Mouse (Mus musculus) neural tube, embryonic 12.5 days (tissue): ENCODE data around the gene Slc16a2. TPM values are rescaled to one million over a fixed set of nuclear protein-coding genes. Genes with fewer than 3 reads are reported as not detected.
"Not testable (repeated sequence)": the region's sequence is repeated elsewhere in the genome, so short reads cannot be mapped to it uniquely, and the experiment has no call there.

Experiments used
- ATAC-seq: fragments of 200-750 bp; cut with Nextera tagmentation; 2 replicates; pipeline ENCODE4 v1.8.0; 2017; ENCODE audit warnings: low read depth, mild to moderate bottlenecking, moderate TSS enrichment, moderate library complexity; ENCODE audit not compliant: low FRiP score
- H3K27ac ChIP-seq: fragments of 300-500 bp; sonication (generic); 2 replicates; pipeline ENCODE4 v1.5.1; 2016
- H3K27me3 ChIP-seq: fragments of 300-500 bp; sonication (generic); replicated peaks from 2 replicates; pipeline ENCODE4 v1.6.1; 2016; ENCODE audit warnings: mild to moderate bottlenecking
- H3K36me3 ChIP-seq: fragments of 300-500 bp; sonication (generic); 2 replicates; pipeline ENCODE4 v1.6.1; 2016; ENCODE audit warnings: mild to moderate bottlenecking
- H3K4me1 ChIP-seq: fragments of 300-500 bp; sonication (generic); 2 replicates; pipeline ENCODE4 v1.6.1; 2016
- H3K4me2 ChIP-seq: fragments of 300-500 bp; sonication (generic); replicated peaks from 2 replicates; pipeline ENCODE4 v1.6.1; 2016; ENCODE audit warnings: mild to moderate bottlenecking
- H3K4me3 ChIP-seq: fragments of 300-500 bp; sonication (generic); 2 replicates; pipeline ENCODE4 v1.5.1; 2016
- H3K9ac ChIP-seq: fragments of 300-500 bp; sonication (generic); 2 replicates; pipeline ENCODE4 v1.6.1; 2016; ENCODE audit warnings: mild to moderate bottlenecking
- H3K9me3 ChIP-seq: fragments of 300-500 bp; sonication (generic); 2 replicates; pipeline ENCODE4 v1.6.1; 2016; ENCODE audit warnings: mild to moderate bottlenecking
- WGBS: fragments of 180-500 bp; shearing (Covaris S2); methylation state at CpG from one replicate; pipeline ENCODE4 v1.1.7; 2016; 5-methylcytosine and 5-hydroxymethylcytosine counted together
- polyA plus RNA-seq: library from polyadenylated mRNA; unstranded; fragments of >200 nt; fragmentation: Nextera tagmentation; extraction: Ambion mirVana; gene quantifications from 2 replicates; pipeline ENCODE4 v1.2.1, GENCODE M21; 2016

The Slc16a2 gene
- polyA plus RNA-seq, 1 experiment from 2014 or later, result 14.4 TPM

- Histone ChIP-seq H3K4me2 (no peak overlapping the region), H3K27me3 (peaks cover 44% of the 10 kb centered on the region), H3K9me3 (no peaks in the 10 kb centered on the region), H3K36me3 (no peaks in the 10 kb centered on the region), H3K27ac (no peak overlapping the region), H3K9ac (no peak overlapping the region), H3K4me1 (no peaks in the 10 kb centered on the region), H3K4me3 (no peak overlapping the region)
- ATAC-seq, result no peak
- 74% methylated on average over 5 of the region's 5 CpGs for WGBS
Measured at GRCm38 (mm10) chrX:103692916-103693315, 128.9 kb downstream of the Slc16a2 start.

GRCm38 (mm10) chrX:103688551-103688950 is 133.2 kb downstream of the Slc16a2 start:
- H3K4me1 ChIP-seq, result no peaks in the 10 kb centered on the region
- no peak overlapping the region for H3K4me2 ChIP-seq
- no peaks in the 10 kb centered on the region for H3K36me3 ChIP-seq
- no peak overlapping the region for H3K4me3 ChIP-seq
- H3K27me3 ChIP-seq, result peaks cover 20% of the 10 kb centered on the region
- H3K9me3 ChIP-seq, result no peaks in the 10 kb centered on the region
- no peak overlapping the region for H3K9ac ChIP-seq
- no peak overlapping the region for H3K27ac ChIP-seq
- ATAC-seq, result no peak
- WGBS, result 92% methylated on average over 2 of the region's 2 CpGs

GRCm38 (mm10) chrX:103674674-103675073 is 147.1 kb downstream of the Slc16a2 start:
- Histone ChIP-seq H3K9me3 (no peaks in the 10 kb centered on the region), H3K27me3 (no peaks in the 10 kb centered on the region; the same call in 1 of the 2 replicates), H3K27ac (no peak overlapping the region), H3K36me3 (no peaks in the 10 kb centered on the region), H3K4me1 (no peaks in the 10 kb centered on the region), H3K4me2 (no peak overlapping the region), H3K9ac (no peak overlapping the region), H3K4me3 (no peak overlapping the region)
- WGBS, result 26% methylated on average over 2 of the region's 2 CpGs
- no peak for ATAC-seq

- no peak overlapping the region for H3K4me3 ChIP-seq
- 82% methylated on average over 3 of the region's 3 CpGs for WGBS
- H3K9ac ChIP-seq, result no peak overlapping the region
- no peaks in the 10 kb centered on the region for H3K4me1 ChIP-seq
- H3K27me3 ChIP-seq, result no peaks in the 10 kb centered on the region; the same call in 1 of the 2 replicates
- ATAC-seq, result no peak
- no peak overlapping the region for H3K4me2 ChIP-seq
- H3K27ac ChIP-seq, result no peak overlapping the region
- no peaks in the 10 kb centered on the region for H3K36me3 ChIP-seq
- no peaks in the 10 kb centered on the region for H3K9me3 ChIP-seq
Measured at GRCm38 (mm10) chrX:103673761-103674160, 148.0 kb downstream of the Slc16a2 start.

- ATAC-seq, result no peak
- Histone ChIP-seq H3K27me3 (no peaks in the 10 kb centered on the region), H3K36me3 (no peaks in the 10 kb centered on the region), H3K4me1 (no peaks in the 10 kb centered on the region), H3K4me2 (no peak overlapping the region), H3K9me3 (no peaks in the 10 kb centered on the region), H3K9ac (no peak overlapping the region), H3K4me3 (no peak overlapping the region), H3K27ac (no peak overlapping the region)
Measured at GRCm38 (mm10) chrX:103670245-103670644, 151.5 kb downstream of the Slc16a2 start.

GRCm38 (mm10) chrX:103664445-103664844 is 157.3 kb downstream of the Slc16a2 start:
- H3K4me1 ChIP-seq, H3K4me3 ChIP-seq, H3K9ac ChIP-seq, H3K9me3 ChIP-seq, H3K4me2 ChIP-seq, H3K27ac ChIP-seq, H3K36me3 ChIP-seq, H3K27me3 ChIP-seq, ATAC-seq: not testable (repeated sequence)
- 90% methylated on average over 10 of the region's 10 CpGs for WGBS

GRCm38 (mm10) chrX:103658985-103659384 is 162.8 kb downstream of the Slc16a2 start:
- H3K4me1 ChIP-seq, result no peaks in the 10 kb centered on the region
- peaks cover 8% of the 10 kb centered on the region; the same call in 1 of the 2 replicates for H3K27me3 ChIP-seq
- H3K9me3 ChIP-seq, result no peaks in the 10 kb centered on the region
- no peak for ATAC-seq
- no peak overlapping the region for H3K9ac ChIP-seq
- no peak overlapping the region for H3K27ac ChIP-seq
- no peak overlapping the region for H3K4me2 ChIP-seq
- no peaks in the 10 kb centered on the region for H3K36me3 ChIP-seq
- WGBS, result 68% methylated on average over 3 of the region's 4 CpGs
- H3K4me3 ChIP-seq, result no peak overlapping the region

GRCm38 (mm10) chrX:103653021-103653420 is 168.8 kb downstream of the Slc16a2 start:
- ATAC-seq, result no peak
- H3K4me1 ChIP-seq, result no peaks in the 10 kb centered on the region
- WGBS, result 33% methylated on average over 2 of the region's 2 CpGs
- no peak overlapping the region for H3K4me2 ChIP-seq
- H3K4me3 ChIP-seq, result no peak overlapping the region
- no peaks in the 10 kb centered on the region for H3K36me3 ChIP-seq
- no peaks in the 10 kb centered on the region for H3K9me3 ChIP-seq
- no peak overlapping the region for H3K9ac ChIP-seq
- H3K27me3 ChIP-seq, result no peaks in the 10 kb centered on the region
- H3K27ac ChIP-seq, result no peak overlapping the region

GRCm38 (mm10) chrX:103652048-103652447 is 169.7 kb downstream of the Slc16a2 start:
- Histone ChIP-seq H3K4me1 (no peaks in the 10 kb centered on the region), H3K27me3 (no peaks in the 10 kb centered on the region), H3K36me3 (no peaks in the 10 kb centered on the region), H3K4me2 (no peak overlapping the region), H3K9ac (no peak overlapping the region), H3K27ac (no peak overlapping the region), H3K4me3 (no peak overlapping the region), H3K9me3 (no peaks in the 10 kb centered on the region)
- 57% methylated on average over 1 of the region's 1 CpGs for WGBS
- no peak for ATAC-seq

Other genes with a start within 250 kb of the Slc16a2 start
- gene Zcchc13, start 191.4 kb downstream of the Slc16a2 start, polyA plus RNA-seq, result not detected in 2 replicates
- gene Rlim, start 159.3 kb upstream of the Slc16a2 start, polyA plus RNA-seq, result 40.2 and 40.4 TPM in 2 replicates